In genomic region chr9:42865036-42865829, GRCm38 (mm10) we compare ENCODE assay signal across 9 mouse cellular contexts.
DNase-seq lines count a peak whose midpoint lies in the region; ATAC-seq lines count a peak whose summit lies in the region.
"Had no signal": no experiment of that assay in that cellular context is flagged by ENCODE, and none has a peak within 500 bp of the region (broad histone marks: within the 10 kb centered on the region; RNA-seq: fewer than 3 reads in every experiment).

No protein-coding gene starts in this region.

- intact Hi-C loops in heart, postnatal 36 days (cut with DNase I): no loop called here

- no peak overlapping the region for H3K4me3 ChIP-seq in heart, embryonic 16.5 days (ENCODE audit: low read length)
- no peak overlapping the region for H3K4me3 ChIP-seq in midbrain, embryonic 12.5 days
- no peak overlapping the region for H3K4me3 ChIP-seq in midbrain, embryonic 14.5 days (replicated peaks; ENCODE audit: low read depth, low read length)
- no peak overlapping the region for H3K4me3 ChIP-seq in embryonic facial prominence, embryonic 11.5 days (ENCODE audit: low read depth, low read length)
- H3K4me3 ChIP-seq: megakaryocyte, embryonic 14.5 days had no signal

- DNase-seq in heart, postnatal 36 days: no peak
- DNase-seq in midbrain, embryonic 14.5 days: no peak
- DNase-seq in embryonic facial prominence, embryonic 11.5 days (ENCODE audit: low spot score): peak; percentile 45
- peak; percentile 1 for DNase-seq in lung, postnatal 25 days (ENCODE audit: low spot score)
- no peak for DNase-seq in layer of hippocampus, postnatal 36 days
- no peak for DNase-seq in gastrocnemius, postnatal 10 days

- no peaks in the 10 kb centered on the region for H3K9me3 ChIP-seq in heart, embryonic 16.5 days (replicated peaks; ENCODE audit: control insufficient read depth, low read length)
- H3K9me3 ChIP-seq in midbrain, embryonic 12.5 days: no peaks in the 10 kb centered on the region
- no peaks in the 10 kb centered on the region for H3K9me3 ChIP-seq in midbrain, embryonic 14.5 days (ENCODE audit: control insufficient read depth, low read length)
- H3K9me3 ChIP-seq in embryonic facial prominence, embryonic 11.5 days (replicated peaks; ENCODE audit: control insufficient read depth, low read length): no peaks in the 10 kb centered on the region
- H3K9me3 ChIP-seq: megakaryocyte, embryonic 14.5 days had no signal

- H3K9ac ChIP-seq in heart, embryonic 16.5 days (ENCODE audit: low read length): no peak overlapping the region
- no peak overlapping the region for H3K9ac ChIP-seq in midbrain, embryonic 12.5 days (replicated peaks)
- no peak overlapping the region for H3K9ac ChIP-seq in midbrain, embryonic 14.5 days (replicated peaks; ENCODE audit: low read length)
- no peak overlapping the region for H3K9ac ChIP-seq in embryonic facial prominence, embryonic 11.5 days (replicated peaks; ENCODE audit: low read length)

- no peak overlapping the region for H3K4me2 ChIP-seq in heart, embryonic 16.5 days (ENCODE audit: low read depth, low read length)
- no peak overlapping the region for H3K4me2 ChIP-seq in midbrain, embryonic 12.5 days (replicated peaks)
- H3K4me2 ChIP-seq in midbrain, embryonic 14.5 days (ENCODE audit: low read length): no peak overlapping the region
- H3K4me2 ChIP-seq in embryonic facial prominence, embryonic 11.5 days (ENCODE audit: low read depth, low read length): no peak overlapping the region

- no peak overlapping the region for H3K27ac ChIP-seq in heart, embryonic 16.5 days (ENCODE audit: low read length)
- H3K27ac ChIP-seq in midbrain, embryonic 12.5 days (replicated peaks): no peak overlapping the region
- no peak overlapping the region for H3K27ac ChIP-seq in midbrain, embryonic 14.5 days (replicated peaks; ENCODE audit: low read depth, low read length)
- no peak overlapping the region for H3K27ac ChIP-seq in embryonic facial prominence, embryonic 11.5 days (replicated peaks; ENCODE audit: low read depth, low read length)

- ATAC-seq in heart, embryonic 16.5 days (replicated peaks; ENCODE audit: extremely low read depth, insufficient read depth, low FRiP score): peak; percentile 55; the same call in 1 of the 2 replicates
- peak; percentile 30; the same call in 1 of the 2 replicates for ATAC-seq in midbrain, embryonic 12.5 days (ENCODE audit: low FRiP score, low read depth)
- ATAC-seq in midbrain, embryonic 14.5 days (ENCODE audit: low FRiP score, low TSS enrichment): no peak; the same call in 1 of the 2 replicates
- peak; percentile 66; the same call in 1 of the 2 replicates for ATAC-seq in embryonic facial prominence, embryonic 11.5 days (replicated peaks; ENCODE audit: insufficient number of reproducible peaks, low FRiP score, low TSS enrichment, low read depth)

- H3K4me1 ChIP-seq in heart, embryonic 16.5 days (ENCODE audit: control insufficient read depth, insufficient read depth, low read length): peaks cover 10% of the 10 kb centered on the region
- peaks cover 28% of the 10 kb centered on the region for H3K4me1 ChIP-seq in midbrain, embryonic 12.5 days
- peaks cover 15% of the 10 kb centered on the region for H3K4me1 ChIP-seq in midbrain, embryonic 14.5 days (ENCODE audit: control insufficient read depth, insufficient read depth, low read length)
- H3K4me1 ChIP-seq in embryonic facial prominence, embryonic 11.5 days (ENCODE audit: control insufficient read depth, insufficient read depth, low read length): no peaks in the 10 kb centered on the region
- H3K4me1 ChIP-seq: megakaryocyte, embryonic 14.5 days had no signal

- WGBS in heart, embryonic 16.5 days: 44% methylated on average over 11 of the region's 11 CpGs
- 34% methylated on average over 11 of the region's 11 CpGs for WGBS in midbrain, embryonic 12.5 days
- 33% methylated on average over 11 of the region's 11 CpGs for WGBS in midbrain, embryonic 14.5 days
- 42% methylated on average over 11 of the region's 11 CpGs for WGBS in embryonic facial prominence, embryonic 11.5 days

- H3K36me3 ChIP-seq in heart, embryonic 16.5 days (ENCODE audit: control insufficient read depth, insufficient read depth): no peaks in the 10 kb centered on the region
- H3K36me3 ChIP-seq in midbrain, embryonic 12.5 days: no peaks in the 10 kb centered on the region
- no peaks in the 10 kb centered on the region for H3K36me3 ChIP-seq in midbrain, embryonic 14.5 days (ENCODE audit: control insufficient read depth, insufficient read depth, low read length)
- no peaks in the 10 kb centered on the region for H3K36me3 ChIP-seq in embryonic facial prominence, embryonic 11.5 days (replicated peaks; ENCODE audit: control insufficient read depth, insufficient read depth, low read depth, low read length)

- H3K27me3 ChIP-seq in heart, embryonic 16.5 days (ENCODE audit: control insufficient read depth, insufficient read depth, low read length): no peaks in the 10 kb centered on the region
- peaks cover 26% of the 10 kb centered on the region; the same call in 1 of the 2 replicates for H3K27me3 ChIP-seq in midbrain, embryonic 12.5 days
- no peaks in the 10 kb centered on the region for H3K27me3 ChIP-seq in midbrain, embryonic 14.5 days (ENCODE audit: control insufficient read depth, insufficient read depth, low read length)
- H3K27me3 ChIP-seq in embryonic facial prominence, embryonic 11.5 days (ENCODE audit: control insufficient read depth, insufficient read depth, low read length): no peaks in the 10 kb centered on the region

Comparison
In these comparisons a context has a peak if more than half of its experiments do, and no peak if none do; other contexts are left out.
1. DNase-seq: peak in embryonic facial prominence, embryonic 11.5 days (single experiment) and lung, postnatal 25 days (single experiment); none in heart, postnatal 36 days (0 of 2), midbrain, embryonic 14.5 days (single experiment), layer of hippocampus, postnatal 36 days (0 of 2) and gastrocnemius, postnatal 10 days (single experiment).